Mouse (Mus musculus) ES-E14 (cell line): ENCODE measurements around the gene Nrn1.

ENCODE experiments used
- CHD2 ChIP-seq: IDR thresholded peaks from 2 replicates; pipeline ENCODE4 v1.6.1; 2014; ENCODE audit warnings: mild to moderate bottlenecking, low read depth, low read length, inconsistent platforms
- HCFC1 ChIP-seq: IDR thresholded peaks from 2 replicates; pipeline ENCODE4 v1.6.1; 2012; ENCODE audit warnings: low read length, inconsistent platforms, borderline replicate concordance; ENCODE audit not compliant: insufficient read depth
- ZNF384 ChIP-seq: IDR thresholded peaks from 2 replicates; pipeline ENCODE4 v1.6.1; 2012; ENCODE audit warnings: low read depth, low read length, inconsistent platforms

- TF ChIP-seq ZNF384 = no peak
- no peak for TF ChIP-seq HCFC1
- no peak for TF ChIP-seq CHD2
These were observed 4.6 kb downstream of the Nrn1 start for GRCm38 (mm10) chr13:36730341-36730761.
